Mouse (Mus musculus) kidney, embryonic 14.5 days (tissue): ENCODE measurements at regions not wholly inside any gene's neighbourhood (a gene's known extent, or its start where the extent isn't known, plus 50 kb on each side); places are given as distances from the start of the nearest gene placed in this dataset.
A peak's percentile ranks its signal among the peaks of the same experiment; 100 is the strongest.

Experiments used
- ATAC-seq: fragments of 200-750 bp; cut with Nextera tagmentation; 2 replicates; pipeline ENCODE4 v1.8.0; 2017; ENCODE audit warnings: moderate number of reproducible peaks, mild to moderate bottlenecking, moderate TSS enrichment, moderate library complexity; ENCODE audit not compliant: low FRiP score, low TSS enrichment
- H3K27ac ChIP-seq: fragments of 300-500 bp; sonication (generic); 2 replicates; pipeline ENCODE4 v1.5.1; 2014; ENCODE audit warnings: low read depth, mild to moderate bottlenecking, low read length, moderate library complexity, mixed read lengths
- H3K27me3 ChIP-seq: fragments of 300-500 bp; sonication (generic); 2 replicates; pipeline ENCODE4 v1.6.1; 2014; ENCODE audit warnings: mild to moderate bottlenecking, low read length; ENCODE audit not compliant: control insufficient read depth, insufficient read depth
- H3K36me3 ChIP-seq: fragments of 300-500 bp; sonication (generic); 2 replicates; pipeline ENCODE4 v1.6.1; 2014; ENCODE audit warnings: low read length, mixed read lengths; ENCODE audit not compliant: control insufficient read depth, insufficient read depth
- H3K4me1 ChIP-seq: fragments of 300-500 bp; sonication (generic); 2 replicates; pipeline ENCODE4 v1.6.1; 2014; ENCODE audit warnings: low read length, mixed read lengths; ENCODE audit not compliant: control insufficient read depth, insufficient read depth
- H3K4me2 ChIP-seq: fragments of 300-500 bp; sonication (generic); replicated peaks from 2 replicates; pipeline ENCODE4 v1.6.1; 2014; ENCODE audit warnings: low read depth, mild to moderate bottlenecking, low read length
- H3K4me3 ChIP-seq: fragments of 300-500 bp; sonication (generic); 2 replicates; pipeline ENCODE4 v1.5.1; 2014; ENCODE audit warnings: mild to moderate bottlenecking, low read length
- H3K9ac ChIP-seq: fragments of 300-500 bp; sonication (generic); 2 replicates; pipeline ENCODE4 v1.6.1; 2014; ENCODE audit warnings: low read depth, mild to moderate bottlenecking, low read length, moderate library complexity
- H3K9me3 ChIP-seq: fragments of 300-500 bp; sonication (generic); 2 replicates; pipeline ENCODE4 v1.6.1; 2016; ENCODE audit warnings: low read length; ENCODE audit not compliant: control insufficient read depth
- WGBS: fragments of 180-500 bp; shearing (Covaris S2); extraction: QIAGEN DNeasy Blood & Tissue Kit; methylation state at CpG from one replicate; pipeline ENCODE4 v1.1.7; 2014; 5-methylcytosine and 5-hydroxymethylcytosine counted together

GRCm38 (mm10) chr17:26354431-26354830 lies 60.2 kb upstream of the Neurl1b start:
- WGBS: 60% methylated on average over 3 of the region's 3 CpGs
- H3K9ac ChIP-seq: no peak overlapping the region

GRCm38 (mm10) chr17:26355301-26355700 lies 59.3 kb upstream of the Neurl1b start:
- 90% methylated on average over 3 of the region's 3 CpGs for WGBS
- no peak for ATAC-seq
- H3K4me2 ChIP-seq: no peak overlapping the region

More at GRCm38 (mm10) chr17:26354431-26354830, 60.2 kb upstream of the Neurl1b start:
- H3K4me2 ChIP-seq: no peak overlapping the region
- ATAC-seq: no peak
- no peaks in the 10 kb centered on the region for H3K9me3 ChIP-seq
- no peaks in the 10 kb centered on the region for H3K36me3 ChIP-seq
- H3K27ac ChIP-seq: no peak overlapping the region
- 0 out of 2 replicates have a peak, but pooled peaks cover 4% of the 10 kb centered on the region for H3K4me1 ChIP-seq
- H3K27me3 ChIP-seq: no peaks in the 10 kb centered on the region
- no peak overlapping the region for H3K4me3 ChIP-seq

GRCm38 (mm10) chr17:26356906-26357305 lies 57.7 kb upstream of the Neurl1b start:
- no peak for ATAC-seq
- Histone ChIP-seq H3K27me3 (no peaks in the 10 kb centered on the region), H3K4me1 (0 out of 2 replicates have a peak, but pooled peaks cover 7% of the 10 kb centered on the region), H3K36me3 (no peaks in the 10 kb centered on the region), H3K27ac (no peak overlapping the region), H3K4me2 (no peak overlapping the region), H3K4me3 (no peak overlapping the region), H3K9ac (no peak overlapping the region), H3K9me3 (no peaks in the 10 kb centered on the region)
- 76% methylated on average over 5 of the region's 5 CpGs for WGBS

More at GRCm38 (mm10) chr17:26355301-26355700, 59.3 kb upstream of the Neurl1b start:
- no peaks in the 10 kb centered on the region for H3K9me3 ChIP-seq
- H3K4me3 ChIP-seq: no peak overlapping the region
- no peak overlapping the region for H3K27ac ChIP-seq
- H3K36me3 ChIP-seq: no peaks in the 10 kb centered on the region
- H3K27me3 ChIP-seq: no peaks in the 10 kb centered on the region
- no peak overlapping the region for H3K9ac ChIP-seq
- H3K4me1 ChIP-seq: 0 out of 2 replicates have a peak, but pooled peaks cover 4% of the 10 kb centered on the region

- no peak overlapping the region for H3K4me3 ChIP-seq
- no peak overlapping the region for H3K4me2 ChIP-seq
- no peaks in the 10 kb centered on the region for H3K36me3 ChIP-seq
- peak; percentile 81 for ATAC-seq
- H3K27ac ChIP-seq: no peak overlapping the region
- H3K9me3 ChIP-seq: no peaks in the 10 kb centered on the region
- H3K4me1 ChIP-seq: peaks cover 5% of the 10 kb centered on the region; the same call in 1 of the 2 replicates
- WGBS: 13% methylated on average over 4 of the region's 4 CpGs
- H3K9ac ChIP-seq: no peak overlapping the region
- no peaks in the 10 kb centered on the region for H3K27me3 ChIP-seq
Measured at GRCm38 (mm10) chr17:26357784-26358183, 56.8 kb upstream of the Neurl1b start.

- H3K4me3 ChIP-seq: no peak overlapping the region
- no peaks in the 10 kb centered on the region for H3K36me3 ChIP-seq
- H3K4me2 ChIP-seq: no peak overlapping the region
- H3K9me3 ChIP-seq: no peaks in the 10 kb centered on the region
- ATAC-seq: no peak
- H3K27me3 ChIP-seq: no peaks in the 10 kb centered on the region
- H3K27ac ChIP-seq: peak overlapping the region; percentile 17; the same call in 1 of the 2 replicates
- WGBS: 64% methylated on average over 6 of the region's 6 CpGs
- peaks cover 9% of the 10 kb centered on the region; the same call in 1 of the 2 replicates for H3K4me1 ChIP-seq
- no peak overlapping the region for H3K9ac ChIP-seq
Measured at GRCm38 (mm10) chr17:26360711-26361110, 53.9 kb upstream of the Neurl1b start.

GRCm38 (mm10) chr17:26361420-26361819 lies 53.2 kb upstream of the Neurl1b start:
- Histone ChIP-seq H3K9me3 (no peaks in the 10 kb centered on the region), H3K36me3 (no peaks in the 10 kb centered on the region), H3K4me3 (no peak overlapping the region), H3K4me1 (peaks cover 9% of the 10 kb centered on the region), H3K9ac (no peak overlapping the region), H3K27me3 (no peaks in the 10 kb centered on the region), H3K4me2 (no peak overlapping the region), H3K27ac (peak overlapping the region; percentile 17; the same call in 1 of the 2 replicates)
- no peak for ATAC-seq
- 82% methylated on average over 7 of the region's 7 CpGs for WGBS

GRCm38 (mm10) chr17:26361992-26362391 lies 52.6 kb upstream of the Neurl1b start:
- no peak overlapping the region for H3K27ac ChIP-seq

GRCm38 (mm10) chr17:26362586-26363361 lies 51.9 kb upstream of the Neurl1b start:
- Histone ChIP-seq H3K4me3 (no peak overlapping the region), H3K9me3 (no peaks in the 10 kb centered on the region), H3K36me3 (no peaks in the 10 kb centered on the region), H3K4me2 (no peak overlapping the region), H3K27ac (no peak overlapping the region), H3K9ac (no peak overlapping the region), H3K27me3 (no peaks in the 10 kb centered on the region), H3K4me1 (peaks cover 14% of the 10 kb centered on the region)
- WGBS: 58% methylated on average over 12 of the region's 12 CpGs
- ATAC-seq: no peak

More at GRCm38 (mm10) chr17:26361992-26362391, 52.6 kb upstream of the Neurl1b start:
- Histone ChIP-seq H3K4me1 (peaks cover 13% of the 10 kb centered on the region), H3K4me3 (no peak overlapping the region), H3K4me2 (no peak overlapping the region), H3K9ac (no peak overlapping the region), H3K27me3 (no peaks in the 10 kb centered on the region), H3K9me3 (no peaks in the 10 kb centered on the region), H3K36me3 (no peaks in the 10 kb centered on the region)
- no peak for ATAC-seq
- 47% methylated on average over 3 of the region's 3 CpGs for WGBS

- peaks cover 19% of the 10 kb centered on the region for H3K4me1 ChIP-seq
- H3K9me3 ChIP-seq: no peaks in the 10 kb centered on the region
- no peak for ATAC-seq
Measured at GRCm38 (mm10) chr17:26363853-26364532, 50.6 kb upstream of the Neurl1b start.

More at GRCm38 (mm10) chr17:26363853-26364532, 50.6 kb upstream of the Neurl1b start:
- H3K4me3 ChIP-seq: no peak overlapping the region
- no peak overlapping the region for H3K4me2 ChIP-seq
- H3K27ac ChIP-seq: no peak overlapping the region
- no peak overlapping the region for H3K9ac ChIP-seq
- H3K36me3 ChIP-seq: no peaks in the 10 kb centered on the region
- no peaks in the 10 kb centered on the region for H3K27me3 ChIP-seq
- WGBS: 62% methylated on average over 5 of the region's 5 CpGs
